Mouse (Mus musculus): Measurements from ENCODE around the gene Rims4.

Gene Rims4

GRCm38 (mm10) chr2:163918317-163919258 lies at the start of gene Rims4:
Gene Rims4, minus strand, starts transcription at chr2:163918683.
- CTCF ChIA-PET, result no interaction called here

- CTCF ChIA-PET, result no interaction called here
Observed at GRCm38 (mm10) chr2:163965706-163966105, 47.2 kb upstream of the Rims4 start.

- CTCF ChIA-PET, result interaction anchor here (0.7 kb wide), 1 partner anchor 48 kb away, joined by 6 read pairs; no protein-coding TSS in a partner anchor
Observed at GRCm38 (mm10) chr2:163964606-163965560, 46.4 kb upstream of the Rims4 start.

GRCm38 (mm10) chr2:163953622-163954310 lies 35.3 kb upstream of the Rims4 start:
- CTCF ChIA-PET, result no interaction called here

- CTCF ChIA-PET, result no interaction called here
Observed at GRCm38 (mm10) chr2:163951770-163952169, 33.3 kb upstream of the Rims4 start.

- CTCF ChIA-PET, result no interaction called here
Observed at GRCm38 (mm10) chr2:163947976-163948375, 29.5 kb upstream of the Rims4 start.

- CTCF ChIA-PET, result no interaction called here
Observed at GRCm38 (mm10) chr2:163946221-163946620, 27.7 kb upstream of the Rims4 start.

- CTCF ChIA-PET, result no interaction called here
Observed at GRCm38 (mm10) chr2:163944511-163944910, 26.0 kb upstream of the Rims4 start.

GRCm38 (mm10) chr2:163943056-163943455 lies 24.6 kb upstream of the Rims4 start:
- CTCF ChIA-PET, result no interaction called here

GRCm38 (mm10) chr2:163939522-163939921 lies 21.0 kb upstream of the Rims4 start:
- CTCF ChIA-PET, result no interaction called here

- CTCF ChIA-PET, result no interaction called here
Observed at GRCm38 (mm10) chr2:163932151-163932550, 13.7 kb upstream of the Rims4 start.

GRCm38 (mm10) chr2:163928464-163929200 lies 10.1 kb upstream of the Rims4 start:
- CTCF ChIA-PET, result no interaction called here

GRCm38 (mm10) chr2:163925044-163925443 lies 6.6 kb upstream of the Rims4 start:
- CTCF ChIA-PET, result no interaction called here

GRCm38 (mm10) chr2:163924531-163924930 lies 6.0 kb upstream of the Rims4 start:
- CTCF ChIA-PET, result no interaction called here

- CTCF ChIA-PET, result interaction anchor here (0.7 kb wide), 1 partner anchor 85 kb away, joined by 3 read pairs; no protein-coding TSS in a partner anchor
Observed at GRCm38 (mm10) chr2:163923113-163923512, 4.6 kb upstream of the Rims4 start.

GRCm38 (mm10) chr2:163919581-163919980 lies 1.1 kb upstream of the Rims4 start:
- CTCF ChIA-PET, result no interaction called here

- CTCF ChIA-PET, result no interaction called here
Observed at GRCm38 (mm10) chr2:163916703-163917102, 1.8 kb downstream of the Rims4 start.

- CTCF ChIA-PET, result no interaction called here
Observed at GRCm38 (mm10) chr2:163915294-163915791, 3.1 kb downstream of the Rims4 start.

GRCm38 (mm10) chr2:163914107-163914506 lies 4.4 kb downstream of the Rims4 start:
- CTCF ChIA-PET, result interaction anchor here (0.7 kb wide), 1 partner anchor 241 kb away, joined by 3 read pairs; no protein-coding TSS in a partner anchor

- CTCF ChIA-PET, result interaction anchor here (0.7 kb wide), 1 partner anchor 241 kb away, joined by 3 read pairs; no protein-coding TSS in a partner anchor
Observed at GRCm38 (mm10) chr2:163913704-163914103, 4.8 kb downstream of the Rims4 start.

All from spleen, embryonic (tissue).